Mouse (Mus musculus): ENCODE results near the gene Ugt2b35.
"Not testable (repeated sequence)": the region's sequence is repeated elsewhere in the genome, so short reads cannot be mapped to it uniquely, and the experiment has no call there.

The Ugt2b35 gene

GRCm38 (mm10) chr5:87000395-87001073, at the start of gene Ugt2b35:
Ugt2b35 (plus strand) TSS chr5:87000860.
- DNase-seq (ENCODE audit: low read depth, low spot score): no peak

DNA sequence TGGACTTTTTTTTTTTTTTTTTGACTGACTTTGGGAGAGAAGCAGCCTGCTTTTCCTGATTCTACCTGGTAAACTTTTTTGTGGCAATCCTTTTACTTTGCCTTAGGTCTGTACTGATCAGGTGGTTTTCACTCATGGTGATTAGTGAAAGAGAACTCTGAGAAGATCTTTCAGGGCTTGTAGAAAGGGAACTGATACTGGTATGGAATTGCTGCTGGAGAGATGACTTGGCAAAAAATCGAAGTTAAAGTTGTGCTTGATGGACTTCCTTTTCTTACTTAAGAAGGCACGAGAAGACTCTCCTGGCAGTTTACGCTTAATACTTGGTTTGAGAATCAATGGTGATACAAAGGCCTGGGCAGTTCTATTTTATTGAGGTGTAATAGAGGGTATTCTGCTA, 40.2 kb upstream of the Ugt2b35 start:
- DNase-seq (ENCODE audit: low read depth, low spot score): no peak

- DNase-seq (ENCODE audit: low read depth, low spot score): no peak
These were observed 38.9 kb upstream of the Ugt2b35 start for GRCm38 (mm10) chr5:86961587-86962358.

GRCm38 (mm10) chr5:86962849-86963248, 37.8 kb upstream of the Ugt2b35 start:
- not testable (repeated sequence) for DNase-seq (ENCODE audit: low read depth, low spot score)

GRCm38 (mm10) chr5:86967271-86967670, 33.4 kb upstream of the Ugt2b35 start:
- not testable (repeated sequence) for DNase-seq (ENCODE audit: low read depth, low spot score)

DNA sequence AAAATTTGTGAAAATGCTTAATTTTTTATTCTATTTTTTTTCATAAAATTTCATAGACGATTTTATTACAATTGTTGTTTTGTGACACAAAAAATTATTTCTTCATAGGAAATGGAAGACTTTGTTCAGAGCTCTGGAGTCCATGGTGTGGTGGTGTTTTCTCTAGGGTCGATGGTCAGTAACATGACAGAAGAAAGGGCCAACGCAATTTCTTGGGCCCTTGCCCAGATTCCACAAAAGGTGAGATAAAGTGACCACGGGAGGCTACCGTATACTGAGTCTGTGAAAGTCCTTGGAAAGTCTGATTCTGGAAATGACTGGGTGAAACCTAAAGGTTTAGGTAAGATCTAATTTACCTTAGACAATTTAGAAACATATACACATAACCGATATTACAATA, 4.1 kb downstream of the Ugt2b35 start:
- DNase-seq (ENCODE audit: low read depth, low spot score): no peak

DNA sequence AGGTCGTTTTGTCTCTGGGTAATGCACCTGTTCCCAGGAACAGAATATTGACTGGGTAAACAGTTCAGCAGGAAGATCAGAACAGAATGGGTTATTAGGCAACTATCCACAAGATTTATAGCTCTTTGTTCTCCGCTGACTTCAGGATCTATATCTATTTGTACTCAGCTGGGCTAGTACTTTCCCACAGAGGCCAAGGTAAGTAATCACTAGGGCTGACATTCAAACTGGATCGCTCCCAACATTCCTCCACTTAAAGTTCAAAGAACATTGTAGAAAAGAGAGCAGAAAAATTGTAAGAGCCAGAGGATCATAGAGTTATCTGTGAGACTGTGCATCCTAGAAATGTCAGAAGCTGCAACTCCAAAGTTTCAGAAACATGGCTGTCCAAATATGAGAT, 14.8 kb downstream of the Ugt2b35 start:
- DNase-seq (ENCODE audit: low read depth, low spot score): no peak

DNA sequence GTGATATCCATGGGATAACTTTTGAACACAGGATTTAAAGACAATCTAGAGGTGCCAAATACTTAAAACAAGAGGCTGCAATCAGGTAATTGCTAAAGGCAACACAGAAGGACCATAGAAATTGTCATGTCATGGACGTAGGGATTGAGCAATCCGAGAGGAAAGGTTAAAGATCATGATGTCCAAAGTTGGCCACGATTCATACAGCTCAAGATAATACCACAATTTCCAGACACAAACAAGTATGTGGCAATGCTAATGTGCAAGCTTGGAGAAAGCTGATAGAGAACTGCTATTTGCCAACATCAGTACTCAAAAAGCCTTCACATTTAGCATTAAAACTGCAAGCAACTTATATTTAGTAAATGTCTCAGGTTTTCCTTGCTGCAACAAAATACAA, 26.7 kb downstream of the Ugt2b35 start:
- no peak for DNase-seq (ENCODE audit: low read depth, low spot score)

DNA sequence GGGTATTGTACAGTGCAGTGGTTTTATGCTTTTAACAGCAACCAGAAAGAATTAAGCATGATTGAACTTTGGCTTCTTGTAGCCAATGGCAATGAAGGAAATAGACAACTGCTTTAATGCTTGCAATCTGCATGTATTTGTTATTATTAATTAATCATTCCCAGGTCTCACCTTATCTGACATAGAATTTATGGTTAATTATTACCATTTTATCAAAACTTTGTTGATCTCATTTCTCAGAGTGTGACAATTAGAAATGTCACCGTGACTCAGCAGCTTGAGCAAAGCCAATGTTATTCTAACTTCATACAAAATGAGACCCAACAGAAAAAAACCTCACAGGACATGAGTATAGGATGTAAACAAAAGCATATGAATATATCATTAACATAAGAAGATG, 30.0 kb downstream of the Ugt2b35 start:
- DNase-seq (ENCODE audit: low read depth, low spot score): no peak
